Mouse (Mus musculus): ENCODE measurements around the gene Zfp341. TPM values are rescaled to one million over a fixed set of nuclear protein-coding genes. Genes with fewer than 3 reads are reported as not detected.

Zfp341 gene
- polyA plus RNA-seq (2011; ENCODE audit: insufficient read depth, insufficient read length, low replicate concordance, missing spikeins) = 1.8 and 2.6 TPM in 2 replicates

DNA sequence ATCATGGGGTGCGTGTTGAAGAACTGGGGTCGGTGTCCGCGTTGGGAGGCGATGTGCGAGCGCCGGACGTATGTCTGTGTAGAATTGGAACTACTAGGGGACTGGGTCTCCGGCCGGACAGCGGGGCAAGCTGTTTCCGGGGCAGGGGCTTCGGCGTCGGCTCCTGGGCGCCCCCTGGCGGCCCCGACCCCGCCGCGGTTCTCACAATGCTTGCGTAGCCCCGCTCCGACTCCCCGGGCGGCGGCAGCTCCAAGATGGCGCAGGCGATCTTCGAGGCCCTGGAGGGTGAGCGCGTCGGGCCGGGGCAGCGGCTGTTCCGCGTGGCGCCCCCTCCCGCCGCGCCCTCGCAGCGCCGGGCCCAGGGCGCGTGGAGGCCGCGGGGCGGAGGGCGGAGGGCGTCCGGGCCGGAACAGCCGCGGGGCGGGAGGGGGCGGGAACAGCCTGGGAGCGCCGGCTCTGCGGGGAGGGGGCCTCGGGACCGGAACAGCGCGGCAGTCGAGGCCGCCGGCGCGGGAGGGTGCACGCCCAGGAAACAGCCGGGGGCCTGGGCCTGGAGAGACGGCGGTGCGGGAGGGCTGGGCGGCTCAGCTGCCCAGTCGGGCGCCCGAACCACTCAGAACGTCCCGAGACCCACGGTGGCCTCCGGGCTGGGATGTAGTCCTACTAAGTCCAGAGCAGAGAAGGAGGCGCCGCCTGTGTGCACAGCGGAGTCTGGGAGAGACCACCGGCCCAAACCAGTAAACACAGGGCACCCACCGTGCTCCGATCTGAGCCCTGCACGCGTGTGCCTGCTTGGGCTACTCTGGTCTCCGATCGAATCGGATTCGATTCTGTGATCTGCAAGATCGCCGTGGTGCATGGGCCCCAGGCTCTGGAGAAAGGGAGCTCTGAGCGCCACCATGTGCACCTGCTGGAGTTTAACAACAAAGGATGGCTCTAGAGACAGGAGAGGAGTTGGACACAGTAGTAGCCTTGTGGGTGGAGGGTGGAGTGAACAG is at the start of gene Zfp341, which contains the start of gene 4930519P11Rik:
Zfp341 (plus strand) TSS at position 180 of the 998 bp plus-strand sequence.
4930519P11Rik (minus strand) TSS at position 320 of the 998 bp plus-strand sequence.
- H3K4me1 ChIP-seq (ENCODE audit: control insufficient read depth, insufficient read depth, low read length) = peaks cover 1% of the 10 kb centered on the region; the same call in 1 of the 2 replicates
- H3K4me3 ChIP-seq (replicated peaks; ENCODE audit: control insufficient read depth, low read depth, low read length) = peak within 1 kb of the TSS; percentile 98
- under 1% methylated on average over 90 of the region's 98 CpGs for WGBS
- TF ChIP-seq POLR2A (IDR thresholded peaks at IDR 0.05; ENCODE audit: borderline replicate concordance, control insufficient read depth, low read depth, low read length) = peak; percentile 77; the same call in 1 of the 2 replicates
- peak; percentile 40; the same call in 1 of the 2 replicates for TF ChIP-seq CTCF (IDR thresholded peaks at IDR 0.05; ENCODE audit: control insufficient read depth, insufficient read depth, low read length)
- H3K27ac ChIP-seq (ENCODE audit: control insufficient read depth, insufficient read depth, low read depth, low read length, poor library complexity) = peak within 1 kb of the TSS; percentile 97

DNA sequence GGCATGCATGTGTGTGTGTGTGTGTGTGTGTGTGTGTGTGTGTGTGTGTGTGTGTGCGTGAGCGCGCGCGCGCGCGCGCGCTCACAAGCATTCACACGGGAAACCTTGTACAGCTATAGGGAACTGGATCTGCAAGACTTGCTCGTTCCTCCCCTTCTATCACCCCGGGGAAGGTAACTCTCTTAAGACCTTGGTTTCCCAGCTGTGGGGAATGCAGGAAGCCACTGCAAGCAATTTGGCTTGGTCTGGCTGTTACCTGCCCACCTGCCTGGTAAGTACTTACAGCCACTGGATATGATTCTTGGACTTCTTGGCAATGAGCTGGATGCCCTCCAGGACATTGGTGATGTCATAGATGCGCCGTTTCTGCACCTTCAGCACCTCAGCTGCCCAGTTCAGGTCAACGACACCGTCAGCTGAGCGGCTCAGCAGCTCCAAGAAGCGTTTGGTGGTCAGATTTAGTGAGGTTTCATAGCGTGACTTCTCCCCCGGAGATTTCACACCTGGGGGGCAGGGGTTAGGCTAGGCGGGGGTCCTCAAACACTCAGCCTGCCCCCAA is 49.4 kb upstream of the Zfp341 start:
- 92% methylated on average over 18 of the region's 22 CpGs for WGBS
- Histone ChIP-seq H3K4me1 (ENCODE audit: control insufficient read depth, insufficient read depth, low read length) (no peaks in the 10 kb centered on the region), H3K27ac (ENCODE audit: control insufficient read depth, insufficient read depth, low read depth, low read length, poor library complexity) (no peak overlapping the region), H3K4me3 (replicated peaks; ENCODE audit: control insufficient read depth, low read depth, low read length) (no peak overlapping the region)
- TF ChIP-seq CTCF (IDR thresholded peaks at IDR 0.05; ENCODE audit: control insufficient read depth, insufficient read depth, low read length) (no peak), POLR2A (IDR thresholded peaks at IDR 0.05; ENCODE audit: borderline replicate concordance, control insufficient read depth, low read depth, low read length) (no peak)

DNA sequence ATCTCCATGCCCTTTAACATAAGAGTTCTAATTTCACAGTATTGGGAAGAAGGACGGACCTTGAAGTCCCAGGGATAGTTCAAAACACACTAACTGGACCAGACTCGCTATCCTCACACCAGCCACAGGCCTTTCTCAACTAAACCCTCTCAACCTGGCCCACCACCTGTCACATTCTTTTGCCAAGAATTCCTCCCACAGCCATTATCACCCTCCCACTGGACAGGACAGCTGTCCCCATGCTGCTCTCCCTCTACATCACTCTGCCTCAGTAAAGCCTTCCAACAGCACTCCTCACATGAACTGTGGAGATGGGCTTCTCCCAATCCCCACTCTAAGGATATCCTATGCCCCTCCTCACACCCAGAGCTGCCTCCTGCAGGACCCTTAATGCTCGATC is 47.5 kb upstream of the Zfp341 start:
- Histone ChIP-seq H3K4me1 (ENCODE audit: control insufficient read depth, insufficient read depth, low read length) (no peaks in the 10 kb centered on the region), H3K4me3 (replicated peaks; ENCODE audit: control insufficient read depth, low read depth, low read length) (no peak overlapping the region), H3K27ac (ENCODE audit: control insufficient read depth, insufficient read depth, low read depth, low read length, poor library complexity) (no peak overlapping the region)
- 88% methylated on average over 3 of the region's 3 CpGs for WGBS
- TF ChIP-seq CTCF (IDR thresholded peaks at IDR 0.05; ENCODE audit: control insufficient read depth, insufficient read depth, low read length) (no peak), POLR2A (IDR thresholded peaks at IDR 0.05; ENCODE audit: borderline replicate concordance, control insufficient read depth, low read depth, low read length) (no peak)

DNA sequence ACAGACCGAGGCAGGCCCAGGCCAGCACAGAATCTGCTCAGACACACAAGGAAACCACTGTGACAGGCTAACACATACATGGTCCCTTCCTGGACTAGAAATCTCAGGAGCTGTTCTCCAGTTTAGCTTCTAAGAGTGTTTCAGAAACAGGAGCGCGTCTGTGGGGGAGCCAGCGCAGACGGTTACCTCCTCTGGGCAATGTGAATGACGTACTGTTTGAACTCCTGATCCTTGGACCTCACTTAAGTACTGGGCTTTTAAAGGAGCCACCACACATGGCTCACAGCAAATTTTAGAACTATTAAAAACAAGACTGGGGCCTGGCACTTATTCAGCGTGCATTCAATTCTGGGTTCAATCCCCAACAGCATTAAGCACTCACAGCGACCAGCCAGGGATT is 46.5 kb upstream of the Zfp341 start:
- Histone ChIP-seq H3K27ac (ENCODE audit: control insufficient read depth, insufficient read depth, low read depth, low read length, poor library complexity) (no peak overlapping the region), H3K4me1 (ENCODE audit: control insufficient read depth, insufficient read depth, low read length) (peaks cover 1% of the 10 kb centered on the region; the same call in 1 of the 2 replicates), H3K4me3 (replicated peaks; ENCODE audit: control insufficient read depth, low read depth, low read length) (no peak overlapping the region)
- TF ChIP-seq CTCF (IDR thresholded peaks at IDR 0.05; ENCODE audit: control insufficient read depth, insufficient read depth, low read length) (no peak), POLR2A (IDR thresholded peaks at IDR 0.05; ENCODE audit: borderline replicate concordance, control insufficient read depth, low read depth, low read length) (no peak)
- 86% methylated on average over 8 of the region's 8 CpGs for WGBS

DNA sequence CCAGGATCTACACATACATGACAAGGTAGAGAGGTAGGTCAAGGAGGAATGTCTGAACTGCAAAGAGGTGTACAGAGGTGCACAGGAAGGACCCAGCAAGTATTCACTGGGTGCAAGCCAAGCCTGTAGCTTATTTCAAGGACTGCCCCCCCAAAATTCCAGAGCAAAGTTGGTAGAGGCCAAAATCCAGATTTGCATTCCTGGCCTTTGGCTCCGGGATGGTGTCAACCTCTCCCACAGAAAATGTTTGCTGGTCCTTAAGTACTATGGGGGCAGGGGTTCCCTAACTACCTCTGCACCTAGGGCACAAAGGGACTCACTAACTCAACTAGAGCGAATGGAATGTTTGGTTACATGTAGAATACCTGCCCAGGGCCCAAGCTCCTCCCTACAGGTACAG is 45.3 kb upstream of the Zfp341 start:
- no peak for TF ChIP-seq POLR2A (IDR thresholded peaks at IDR 0.05; ENCODE audit: borderline replicate concordance, control insufficient read depth, low read depth, low read length)
- TF ChIP-seq CTCF (IDR thresholded peaks at IDR 0.05; ENCODE audit: control insufficient read depth, insufficient read depth, low read length) = no peak
- peaks cover 1% of the 10 kb centered on the region; the same call in 1 of the 2 replicates for H3K4me1 ChIP-seq (ENCODE audit: control insufficient read depth, insufficient read depth, low read length)

DNA sequence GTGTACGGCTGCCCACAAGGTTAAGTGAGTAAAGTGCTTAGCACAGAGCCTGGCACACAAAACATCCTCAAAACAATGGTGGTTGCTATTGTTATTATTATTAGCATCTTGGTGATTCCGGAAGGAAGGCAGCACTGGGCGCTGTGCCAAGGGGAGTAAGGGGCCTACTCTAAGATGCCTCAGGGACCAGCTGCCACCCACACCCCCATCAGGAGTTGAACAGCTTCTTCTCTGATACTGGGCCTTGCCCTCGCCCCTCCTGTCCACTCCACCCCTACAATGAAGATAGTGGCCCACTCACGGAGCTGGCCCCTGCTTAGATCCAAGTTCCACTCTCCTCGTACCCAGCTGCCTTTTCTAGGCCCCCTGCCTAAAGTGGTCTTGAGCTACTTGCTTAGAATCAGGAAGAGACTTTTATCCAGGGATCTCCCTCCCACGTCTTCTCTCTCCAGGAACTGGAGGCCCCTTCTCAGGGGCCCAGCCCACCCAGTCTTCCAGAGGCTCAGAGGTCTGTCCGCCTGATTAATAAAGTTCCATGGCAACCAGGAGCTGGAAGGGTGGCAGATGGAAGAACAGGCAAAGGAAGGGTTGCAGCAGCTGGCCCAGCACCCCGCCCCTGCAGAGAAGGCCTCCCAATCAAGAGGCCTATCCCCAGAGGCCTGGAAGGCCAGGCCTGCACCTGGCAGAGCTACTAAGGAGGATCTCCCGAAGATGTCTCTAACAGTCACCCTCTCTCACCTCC is 44.6 kb upstream of the Zfp341 start:
- WGBS = 21% methylated on average over 10 of the region's 10 CpGs
- Histone ChIP-seq H3K27ac (ENCODE audit: control insufficient read depth, insufficient read depth, low read depth, low read length, poor library complexity) (peak overlapping the region; percentile 82), H3K4me1 (ENCODE audit: control insufficient read depth, insufficient read depth, low read length) (peaks cover 1% of the 10 kb centered on the region; the same call in 1 of the 2 replicates), H3K4me3 (replicated peaks; ENCODE audit: control insufficient read depth, low read depth, low read length) (peak overlapping the region; percentile 93)
- TF ChIP-seq POLR2A (IDR thresholded peaks at IDR 0.05; ENCODE audit: borderline replicate concordance, control insufficient read depth, low read depth, low read length) = no peak
- no peak for TF ChIP-seq CTCF (IDR thresholded peaks at IDR 0.05; ENCODE audit: control insufficient read depth, insufficient read depth, low read length)

More for the DNA sequence above, 45.3 kb upstream of the Zfp341 start:
- no peak overlapping the region for H3K4me3 ChIP-seq (replicated peaks; ENCODE audit: control insufficient read depth, low read depth, low read length)
- no peak overlapping the region for H3K27ac ChIP-seq (ENCODE audit: control insufficient read depth, insufficient read depth, low read depth, low read length, poor library complexity)
- WGBS = 95% methylated on average over 2 of the region's 2 CpGs

DNA sequence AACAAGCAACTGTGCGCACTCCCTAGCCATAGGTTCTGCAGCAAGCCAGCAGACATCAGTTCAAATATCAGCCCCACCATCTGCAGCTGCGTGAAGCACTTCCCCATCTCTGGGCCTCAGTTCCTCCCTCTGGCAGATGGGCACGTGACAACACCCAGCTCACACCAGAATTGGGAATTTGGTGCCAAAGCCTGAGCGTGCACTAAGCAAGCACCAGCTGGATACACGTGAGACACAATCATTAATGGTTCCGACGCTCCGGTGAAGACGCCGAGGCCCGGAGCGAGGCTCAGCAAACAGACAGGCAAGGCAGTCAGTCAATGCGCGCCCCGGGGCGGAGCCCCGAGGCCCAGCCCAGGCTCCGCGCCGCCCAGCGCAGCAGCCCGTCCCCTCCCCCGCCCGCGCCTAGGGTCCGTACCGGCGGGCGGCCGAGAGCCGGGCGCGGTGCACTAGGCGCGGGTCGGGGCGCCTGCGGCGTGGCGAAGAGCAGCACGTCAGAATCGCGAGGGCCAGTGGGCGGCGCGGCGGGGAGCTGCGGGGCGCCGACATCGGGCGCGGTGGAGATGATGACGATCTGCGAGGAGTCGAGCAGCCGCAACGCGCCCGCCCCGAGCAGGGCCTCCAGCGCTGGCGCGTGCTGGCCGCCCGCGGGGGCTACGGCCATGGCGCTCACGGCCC is 43.9 kb upstream of the Zfp341 start:
- Histone ChIP-seq H3K4me3 (replicated peaks; ENCODE audit: control insufficient read depth, low read depth, low read length) (peak overlapping the region; percentile 93), H3K27ac (ENCODE audit: control insufficient read depth, insufficient read depth, low read depth, low read length, poor library complexity) (peak overlapping the region; percentile 82), H3K4me1 (ENCODE audit: control insufficient read depth, insufficient read depth, low read length) (peaks cover 3% of the 10 kb centered on the region)
- no peak for TF ChIP-seq CTCF (IDR thresholded peaks at IDR 0.05; ENCODE audit: control insufficient read depth, insufficient read depth, low read length)
- TF ChIP-seq POLR2A (IDR thresholded peaks at IDR 0.05; ENCODE audit: borderline replicate concordance, control insufficient read depth, low read depth, low read length) = no peak
- under 1% methylated on average over 69 of the region's 70 CpGs for WGBS

Measured in bone marrow, adult 2 months (tissue).